Comparison of ENCODE assay signal across 24 mouse cellular contexts in the genomic region with DNA sequence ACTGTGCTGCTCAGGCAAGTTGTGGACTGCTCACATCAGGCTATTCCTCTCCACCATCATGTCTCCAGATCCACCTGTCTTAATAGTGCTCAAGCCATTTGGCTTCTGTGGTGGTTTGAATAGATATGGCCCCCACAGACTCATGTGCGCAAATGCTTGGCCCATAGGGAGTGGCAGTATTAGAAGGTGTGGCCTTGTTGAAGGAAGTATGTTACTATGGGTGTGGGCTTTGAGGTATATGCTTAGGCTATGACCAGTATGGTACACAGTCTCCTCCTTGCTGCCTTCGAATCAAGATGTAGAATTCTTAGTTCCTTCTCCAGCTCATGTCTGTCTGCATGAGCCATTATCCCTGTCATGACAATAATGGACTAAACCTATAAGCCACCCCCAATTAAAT. TPM values are rescaled to one million over a fixed set of nuclear protein-coding genes. Genes with fewer than 3 reads are reported as not detected.
A peak's percentile ranks its signal among the peaks of the same experiment; 100 is the strongest.
DNase-seq lines count a peak whose midpoint lies in the region; ATAC-seq and TF ChIP-seq lines count a peak whose summit lies in the region.
"Had no signal": no experiment of that assay in that cellular context is flagged by ENCODE, and none has a peak within 500 bp of the region (broad histone marks: within the 10 kb centered on the region; RNA-seq: fewer than 3 reads in every experiment).

No protein-coding gene starts in this region.

- H3K4me1 ChIP-seq in hindbrain, embryonic 15.5 days (replicated peaks): peaks cover 11% of the 10 kb centered on the region; the same call in 1 of the 2 replicates
- H3K4me1 ChIP-seq in hindbrain, embryonic 12.5 days: peaks cover 6% of the 10 kb centered on the region; the same call in 1 of the 2 replicates
- H3K4me1 ChIP-seq in kidney, embryonic 14.5 days (ENCODE audit: control insufficient read depth, insufficient read depth, low read length): no peaks in the 10 kb centered on the region
- H3K4me1 ChIP-seq in kidney, embryonic 16.5 days (ENCODE audit: insufficient read depth, low read length): no peaks in the 10 kb centered on the region
- H3K4me1 ChIP-seq in midbrain, embryonic 13.5 days (replicated peaks): peaks cover 12% of the 10 kb centered on the region
- peaks cover 5% of the 10 kb centered on the region; the same call in 1 of the 2 replicates for H3K4me1 ChIP-seq in midbrain, embryonic 15.5 days
- no peaks in the 10 kb centered on the region for H3K4me1 ChIP-seq in stomach, postnatal 0 days (replicated peaks; ENCODE audit: control insufficient read depth, insufficient read depth)
- H3K4me1 ChIP-seq: embryonic facial prominence, embryonic 15.5 days had no signal

- no peak overlapping the region for H3K9ac ChIP-seq in hindbrain, embryonic 15.5 days
- no peak overlapping the region for H3K9ac ChIP-seq in hindbrain, embryonic 12.5 days
- no peak overlapping the region for H3K9ac ChIP-seq in kidney, embryonic 14.5 days (ENCODE audit: low read depth, low read length)
- no peak overlapping the region for H3K9ac ChIP-seq in kidney, embryonic 16.5 days (replicated peaks; ENCODE audit: low read length)
- no peak overlapping the region for H3K9ac ChIP-seq in midbrain, embryonic 13.5 days (replicated peaks)
- H3K9ac ChIP-seq in midbrain, embryonic 15.5 days: no peak overlapping the region
- H3K9ac ChIP-seq in stomach, postnatal 0 days (ENCODE audit: low read length): no peak overlapping the region
- H3K9ac ChIP-seq: embryonic facial prominence, embryonic 13.5 days; embryonic facial prominence, embryonic 15.5 days; forebrain, embryonic 12.5 days had no signal

- no peak for TF ChIP-seq CTCF in stomach, postnatal 0 days (IDR thresholded peaks at IDR 0.05; ENCODE audit: low read depth)

- H3K27ac ChIP-seq in hindbrain, embryonic 15.5 days (replicated peaks): no peak overlapping the region
- no peak overlapping the region for H3K27ac ChIP-seq in hindbrain, embryonic 12.5 days
- H3K27ac ChIP-seq in kidney, embryonic 14.5 days (ENCODE audit: low read depth, low read length): no peak overlapping the region
- no peak overlapping the region for H3K27ac ChIP-seq in kidney, embryonic 16.5 days (ENCODE audit: low read length)
- H3K27ac ChIP-seq in midbrain, embryonic 13.5 days: no peak overlapping the region
- no peak overlapping the region for H3K27ac ChIP-seq in midbrain, embryonic 15.5 days
- H3K27ac ChIP-seq in stomach, postnatal 0 days (replicated peaks): no peak overlapping the region
- H3K27ac ChIP-seq: embryonic facial prominence, embryonic 13.5 days; embryonic facial prominence, embryonic 15.5 days; forebrain, embryonic 10.5 days; forebrain, embryonic 12.5 days had no signal

- DNase-seq in stomach, postnatal 0 days (ENCODE audit: low spot score): no peak
- no peak for DNase-seq in T-cell, adult 2 months (ENCODE audit: low spot score)
- DNase-seq: adrenal gland, adult 8-10 months; adrenal gland, postnatal 14 days; adrenal gland, postnatal 36 days; cerebellum, adult 18-20 months; cerebellum, adult 8-10 months; cerebellum, adult 9-11 months; cerebellum, postnatal 14 days; cerebellum, postnatal 36 days; embryo, embryonic 11 days had no signal

- H3K4me2 ChIP-seq in hindbrain, embryonic 15.5 days: no peak overlapping the region
- no peak overlapping the region for H3K4me2 ChIP-seq in hindbrain, embryonic 12.5 days (replicated peaks)
- H3K4me2 ChIP-seq in kidney, embryonic 14.5 days (replicated peaks; ENCODE audit: low read depth, low read length): no peak overlapping the region
- H3K4me2 ChIP-seq in kidney, embryonic 16.5 days (replicated peaks; ENCODE audit: low read depth, low read length): no peak overlapping the region
- H3K4me2 ChIP-seq in midbrain, embryonic 13.5 days (replicated peaks): no peak overlapping the region
- H3K4me2 ChIP-seq in midbrain, embryonic 15.5 days: no peak overlapping the region
- H3K4me2 ChIP-seq in stomach, postnatal 0 days (replicated peaks; ENCODE audit: low read depth): no peak overlapping the region
- H3K4me2 ChIP-seq: embryonic facial prominence, embryonic 13.5 days; embryonic facial prominence, embryonic 15.5 days; forebrain, embryonic 12.5 days had no signal

- no peaks in the 10 kb centered on the region for H3K27me3 ChIP-seq in hindbrain, embryonic 15.5 days
- H3K27me3 ChIP-seq in hindbrain, embryonic 12.5 days: no peaks in the 10 kb centered on the region
- no peaks in the 10 kb centered on the region for H3K27me3 ChIP-seq in kidney, embryonic 14.5 days (ENCODE audit: control insufficient read depth, insufficient read depth, low read length)
- H3K27me3 ChIP-seq in kidney, embryonic 16.5 days (ENCODE audit: insufficient read depth, low read length): no peaks in the 10 kb centered on the region
- no peaks in the 10 kb centered on the region for H3K27me3 ChIP-seq in midbrain, embryonic 13.5 days
- no peaks in the 10 kb centered on the region for H3K27me3 ChIP-seq in midbrain, embryonic 15.5 days (replicated peaks)
- no peaks in the 10 kb centered on the region for H3K27me3 ChIP-seq in stomach, postnatal 0 days (ENCODE audit: control insufficient read depth, insufficient read depth, low read length)
- H3K27me3 ChIP-seq: embryonic facial prominence, embryonic 13.5 days; embryonic facial prominence, embryonic 15.5 days; forebrain, embryonic 12.5 days had no signal

- no peaks in the 10 kb centered on the region for H3K9me3 ChIP-seq in hindbrain, embryonic 15.5 days
- no peaks in the 10 kb centered on the region for H3K9me3 ChIP-seq in hindbrain, embryonic 12.5 days (replicated peaks)
- no peaks in the 10 kb centered on the region for H3K9me3 ChIP-seq in kidney, embryonic 14.5 days (ENCODE audit: control insufficient read depth, low read length)
- no peaks in the 10 kb centered on the region for H3K9me3 ChIP-seq in kidney, embryonic 16.5 days (ENCODE audit: low read length)
- H3K9me3 ChIP-seq in midbrain, embryonic 13.5 days: no peaks in the 10 kb centered on the region
- H3K9me3 ChIP-seq in midbrain, embryonic 15.5 days: no peaks in the 10 kb centered on the region
- no peaks in the 10 kb centered on the region for H3K9me3 ChIP-seq in stomach, postnatal 0 days (ENCODE audit: control insufficient read depth, low read length)
- H3K9me3 ChIP-seq: embryonic facial prominence, embryonic 13.5 days; embryonic facial prominence, embryonic 15.5 days; forebrain, embryonic 10.5 days; forebrain, embryonic 12.5 days had no signal

- 98% methylated on average over 2 of the region's 2 CpGs for WGBS in hindbrain, embryonic 15.5 days
- 97% methylated on average over 2 of the region's 2 CpGs for WGBS in hindbrain, embryonic 12.5 days
- whole genome bisulfite sequencing in kidney, embryonic 14.5 days: 94% methylated on average over 2 of the region's 2 CpGs
- 92% methylated on average over 2 of the region's 2 CpGs for WGBS in kidney, embryonic 16.5 days
- 94% methylated on average over 2 of the region's 2 CpGs for WGBS in midbrain, embryonic 13.5 days
- WGBS in midbrain, embryonic 15.5 days: 90% methylated on average over 2 of the region's 2 CpGs
- 85% methylated on average over 2 of the region's 2 CpGs for WGBS in stomach, postnatal 0 days

- no peak for TF ChIP-seq EP300 in stomach, postnatal 0 days (optimal IDR thresholded peaks at IDR 0.05)

- ATAC-seq in hindbrain, embryonic 15.5 days (ENCODE audit: low FRiP score, low read depth): peak; percentile 53; the same call in 1 of the 2 replicates
- ATAC-seq in hindbrain, embryonic 12.5 days (ENCODE audit: low FRiP score): no peak
- 0 out of 2 replicates have a peak, but pooled peaks have one; percentile 12 for ATAC-seq in kidney, embryonic 14.5 days (ENCODE audit: low FRiP score, low TSS enrichment)
- ATAC-seq in kidney, embryonic 16.5 days (ENCODE audit: low FRiP score, low TSS enrichment): no peak
- ATAC-seq in midbrain, embryonic 13.5 days: 0 out of 2 replicates have a peak, but pooled peaks have one; percentile 22
- ATAC-seq in midbrain, embryonic 15.5 days (replicated peaks): no peak
- peak; percentile 59; the same call in 1 of the 2 replicates for ATAC-seq in stomach, postnatal 0 days (ENCODE audit: low FRiP score, low TSS enrichment)
- ATAC-seq: activated CD4-positive, CD25-positive, alpha-beta regulatory T cell, adult 4 months; forebrain, embryonic 14.5 days had no signal

- no peak overlapping the region for H3K4me3 ChIP-seq in hindbrain, embryonic 15.5 days
- no peak overlapping the region for H3K4me3 ChIP-seq in hindbrain, embryonic 12.5 days
- H3K4me3 ChIP-seq in kidney, embryonic 14.5 days (ENCODE audit: low read length): no peak overlapping the region
- H3K4me3 ChIP-seq in kidney, embryonic 16.5 days (ENCODE audit: low read length): no peak overlapping the region
- no peak overlapping the region for H3K4me3 ChIP-seq in midbrain, embryonic 13.5 days (replicated peaks)
- H3K4me3 ChIP-seq in midbrain, embryonic 15.5 days: no peak overlapping the region
- no peak overlapping the region for H3K4me3 ChIP-seq in stomach, postnatal 0 days (ENCODE audit: low read depth, low read length)
- H3K4me3 ChIP-seq: embryonic facial prominence, embryonic 13.5 days; embryonic facial prominence, embryonic 15.5 days; erythroblast, embryonic 14.5 days; forebrain, embryonic 10.5 days; forebrain, embryonic 12.5 days had no signal

- H3K36me3 ChIP-seq in hindbrain, embryonic 15.5 days: no peaks in the 10 kb centered on the region
- no peaks in the 10 kb centered on the region for H3K36me3 ChIP-seq in hindbrain, embryonic 12.5 days
- H3K36me3 ChIP-seq in kidney, embryonic 14.5 days (ENCODE audit: control insufficient read depth, insufficient read depth, low read length): no peaks in the 10 kb centered on the region
- H3K36me3 ChIP-seq in kidney, embryonic 16.5 days (ENCODE audit: insufficient read depth, low read length): no peaks in the 10 kb centered on the region
- no peaks in the 10 kb centered on the region for H3K36me3 ChIP-seq in midbrain, embryonic 13.5 days
- no peaks in the 10 kb centered on the region for H3K36me3 ChIP-seq in midbrain, embryonic 15.5 days (replicated peaks)
- no peaks in the 10 kb centered on the region for H3K36me3 ChIP-seq in stomach, postnatal 0 days (ENCODE audit: control insufficient read depth, insufficient read depth, low read length)
- H3K36me3 ChIP-seq: embryonic facial prominence, embryonic 13.5 days; embryonic facial prominence, embryonic 15.5 days; forebrain, embryonic 10.5 days; forebrain, embryonic 12.5 days had no signal

RNA-seq across cellular contexts. Expression of a gene that starts 9.6 kb away (rescaled TPM):
- polyA plus RNA-seq in hindbrain, embryonic 15.5 days (2015; fragmentation: Nextera tagmentation; extraction: Ambion mirVana): 5.6 and 5.8 TPM in 2 replicates
- 9.3 and 10.4 TPM in 2 replicates for polyA plus RNA-seq in hindbrain, embryonic 12.5 days (2016; fragmentation: Nextera tagmentation; extraction: Ambion mirVana)
- polyA plus RNA-seq in kidney, embryonic 14.5 days (2014; fragmentation: Nextera tagmentation; extraction: Ambion mirVana): 3.5 and 4.3 TPM in 2 replicates
- polyA plus RNA-seq in kidney, embryonic 16.5 days (2015; fragmentation: Nextera tagmentation; extraction: Ambion mirVana): 3.0 and 3.3 TPM in 2 replicates
- 8.2 and 8.8 TPM in 2 replicates for polyA plus RNA-seq in midbrain, embryonic 13.5 days (2015; fragmentation: Nextera tagmentation; extraction: Ambion mirVana)
- 7.5 and 7.6 TPM in 2 replicates for polyA plus RNA-seq in midbrain, embryonic 15.5 days (2015; fragmentation: Nextera tagmentation; extraction: Ambion mirVana)
- 4.1 and 5.2 TPM in 2 replicates for polyA plus RNA-seq in stomach, postnatal 0 days (2015; fragmentation: Nextera tagmentation; extraction: Ambion mirVana)
- polyA plus RNA-seq: erythroblast, embryonic 14.5 days had no signal

Comparison
In these comparisons a context has a peak if more than half of its experiments do, and no peak if none do; other contexts are left out.
1. ATAC-seq: peak in hindbrain, embryonic 15.5 days (single experiment), kidney, embryonic 14.5 days (single experiment), midbrain, embryonic 13.5 days (single experiment) and stomach, postnatal 0 days (single experiment); none in hindbrain, embryonic 12.5 days (single experiment), kidney, embryonic 16.5 days (single experiment) and midbrain, embryonic 15.5 days (single experiment).